Mouse (Mus musculus): Measurements from ENCODE around the gene Ablim1. TPM values are rescaled to one million over a fixed set of nuclear protein-coding genes. Genes with fewer than 3 reads are reported as not detected.

Ablim1 gene
- polyA plus RNA-seq, 1 experiment from 2014 or later: 46.9 TPM

DNA sequence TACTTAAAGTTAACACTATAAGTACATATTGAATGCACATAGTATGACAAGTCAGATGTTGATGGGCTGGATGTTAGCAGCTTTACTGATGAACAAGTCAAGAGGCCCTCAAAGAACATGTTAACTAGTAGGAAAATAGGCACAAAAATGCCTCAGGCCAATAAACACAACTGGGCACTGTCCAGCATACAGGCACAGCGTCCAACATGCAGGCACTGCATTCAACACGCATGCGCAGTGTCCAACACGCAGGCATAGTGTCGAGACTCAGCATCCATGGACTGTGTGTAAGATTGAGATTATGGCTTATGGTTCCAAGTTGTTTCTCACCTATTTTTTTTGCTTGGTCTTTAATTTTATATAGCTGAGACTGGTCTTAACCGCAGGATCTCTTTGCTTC, 92.1 kb downstream of the Ablim1 start:
- Histone ChIP-seq H3K9ac (ENCODE audit: low read length) (no peak overlapping the region), H3K4me3 (ENCODE audit: control insufficient read depth in 1 of 2, insufficient read depth in 1 of 2, low read depth in 1 of 2, low read length in 2 of 2) (no peak overlapping the region), H3K4me2 (ENCODE audit: low read length) (no peak overlapping the region), H3K4me1 (ENCODE audit: control insufficient read depth in 2 of 2, insufficient read depth in 2 of 2, low read length in 2 of 2) (peaks cover 6 to 11% of the 10 kb centered on the region in 2 experiments; a peak in 3 of 4 replicates), H3K27ac (replicated peaks in 1 of 2; ENCODE audit: control insufficient read depth in 1 of 2, insufficient read depth in 1 of 2, low read depth in 2 of 2, low read length in 2 of 2) (no peak overlapping the region), H3K9me3 (ENCODE audit: control insufficient read depth, low read length) (no peaks in the 10 kb centered on the region), H3K36me3 (ENCODE audit: control insufficient read depth, insufficient read depth, low read length) (no peaks in the 10 kb centered on the region), H3K27me3 (ENCODE audit: control insufficient read depth, insufficient read depth, low read length) (no peaks in the 10 kb centered on the region)
- ATAC-seq (ENCODE audit: insufficient number of reproducible peaks, insufficient read depth, low FRiP score, low read depth): no peak
- 91% methylated on average over 6 of the region's 6 CpGs for WGBS

DNA sequence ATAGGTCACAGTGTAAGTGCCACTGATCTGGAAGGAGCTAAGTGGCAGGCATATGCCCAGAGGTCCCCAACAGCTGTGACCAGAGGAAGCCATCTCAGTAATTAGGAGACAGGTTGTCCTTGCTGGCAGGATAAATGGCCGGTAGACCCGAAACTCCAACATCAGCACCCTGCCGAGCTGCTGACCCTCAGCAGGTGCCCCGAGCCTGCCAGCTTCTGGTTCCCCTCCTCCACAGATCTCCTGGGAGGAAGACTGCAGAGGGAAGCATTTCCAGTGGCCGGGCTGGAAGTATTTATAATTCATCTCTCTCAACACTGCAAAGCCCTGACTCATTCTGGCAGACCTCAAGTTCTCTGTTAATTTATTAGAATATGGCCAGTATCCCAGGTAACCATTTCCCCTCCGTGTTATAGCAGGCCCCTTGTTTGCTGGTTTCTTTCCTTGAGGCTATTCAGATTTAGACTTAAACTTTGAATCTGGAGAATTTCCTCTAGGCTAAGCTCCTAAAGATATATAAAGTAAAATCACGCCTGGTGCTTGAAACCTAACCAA, 93.0 kb downstream of the Ablim1 start:
- 58% methylated on average over 7 of the region's 7 CpGs for WGBS
- H3K9ac ChIP-seq (ENCODE audit: low read length): no peak overlapping the region
- H3K27me3 ChIP-seq (ENCODE audit: control insufficient read depth, insufficient read depth, low read length): no peaks in the 10 kb centered on the region
- peaks cover 6 to 11% of the 10 kb centered on the region in 2 experiments; a peak in 3 of 4 replicates for H3K4me1 ChIP-seq (ENCODE audit: control insufficient read depth in 2 of 2, insufficient read depth in 2 of 2, low read length in 2 of 2)
- no peak overlapping the region for H3K4me3 ChIP-seq (ENCODE audit: control insufficient read depth in 1 of 2, insufficient read depth in 1 of 2, low read depth in 1 of 2, low read length in 2 of 2)
- no peak overlapping the region for H3K4me2 ChIP-seq (ENCODE audit: low read length)
- no peaks in the 10 kb centered on the region for H3K36me3 ChIP-seq (ENCODE audit: control insufficient read depth, insufficient read depth, low read length)
- ATAC-seq (ENCODE audit: insufficient number of reproducible peaks, insufficient read depth, low FRiP score, low read depth): no peak
- no peak overlapping the region for H3K27ac ChIP-seq (replicated peaks in 1 of 2; ENCODE audit: control insufficient read depth in 1 of 2, insufficient read depth in 1 of 2, low read depth in 2 of 2, low read length in 2 of 2)
- H3K9me3 ChIP-seq (ENCODE audit: control insufficient read depth, low read length): no peaks in the 10 kb centered on the region

DNA sequence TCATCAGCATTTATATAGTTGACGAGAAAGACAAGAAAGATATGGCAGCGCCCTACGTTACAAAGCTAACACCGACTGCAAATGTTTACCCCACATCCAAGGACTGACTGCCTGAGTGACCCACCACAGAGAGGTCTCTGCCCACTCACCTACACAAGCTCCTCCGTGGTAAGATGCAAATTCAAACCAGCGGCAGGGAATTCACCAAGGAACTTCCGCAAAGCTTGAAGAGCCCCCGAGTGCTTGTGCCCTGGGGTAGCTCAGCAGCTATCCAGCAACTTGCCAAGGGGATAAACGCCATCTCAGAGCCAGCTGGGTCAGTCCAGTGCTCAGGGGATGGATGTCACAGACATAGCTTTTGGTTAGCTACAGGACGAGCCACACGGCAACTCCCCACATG, 95.0 kb downstream of the Ablim1 start:
- no peaks in the 10 kb centered on the region for H3K36me3 ChIP-seq (ENCODE audit: control insufficient read depth, insufficient read depth, low read length)
- H3K4me3 ChIP-seq (ENCODE audit: control insufficient read depth in 1 of 2, insufficient read depth in 1 of 2, low read depth in 1 of 2, low read length in 2 of 2): no peak overlapping the region
- no peak overlapping the region for H3K9ac ChIP-seq (ENCODE audit: low read length)
- H3K4me2 ChIP-seq (ENCODE audit: low read length): no peak overlapping the region
- no peaks in the 10 kb centered on the region for H3K27me3 ChIP-seq (ENCODE audit: control insufficient read depth, insufficient read depth, low read length)
- 77% methylated on average over 11 of the region's 11 CpGs for WGBS
- peaks cover 11 to 18% of the 10 kb centered on the region in 2 experiments; a peak in 3 of 4 replicates for H3K4me1 ChIP-seq (ENCODE audit: control insufficient read depth in 2 of 2, insufficient read depth in 2 of 2, low read length in 2 of 2)
- ATAC-seq (ENCODE audit: insufficient number of reproducible peaks, insufficient read depth, low FRiP score, low read depth): no peak
- H3K9me3 ChIP-seq (ENCODE audit: control insufficient read depth, low read length): no peaks in the 10 kb centered on the region
- H3K27ac ChIP-seq (replicated peaks in 1 of 2; ENCODE audit: control insufficient read depth in 1 of 2, insufficient read depth in 1 of 2, low read depth in 2 of 2, low read length in 2 of 2): no peak overlapping the region

DNA sequence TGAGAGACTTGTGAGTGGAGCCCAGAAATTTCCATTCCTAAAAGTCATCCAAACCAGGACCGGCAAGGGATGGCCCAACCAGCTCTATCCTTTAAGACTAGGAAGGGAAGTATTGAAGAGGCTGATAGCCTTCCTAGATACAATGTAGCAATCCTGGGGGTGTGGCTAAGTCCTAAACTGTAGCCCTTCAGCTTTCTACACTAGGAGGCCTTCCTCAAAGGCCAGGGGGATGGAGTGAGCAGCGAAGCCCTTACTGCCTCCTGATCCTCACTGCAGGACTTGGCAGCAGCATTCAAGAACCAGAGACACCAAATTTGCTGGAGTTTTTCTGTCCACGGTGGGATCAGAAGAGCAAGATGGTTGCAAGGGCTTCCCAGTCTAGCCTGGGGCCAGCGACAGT, 97.6 kb downstream of the Ablim1 start:
- Histone ChIP-seq H3K9me3 (ENCODE audit: control insufficient read depth, low read length) (no peaks in the 10 kb centered on the region), H3K27ac (replicated peaks in 1 of 2; ENCODE audit: control insufficient read depth in 1 of 2, insufficient read depth in 1 of 2, low read depth in 2 of 2, low read length in 2 of 2) (no peak overlapping the region), H3K4me2 (ENCODE audit: low read length) (no peak overlapping the region), H3K9ac (ENCODE audit: low read length) (no peak overlapping the region), H3K27me3 (ENCODE audit: control insufficient read depth, insufficient read depth, low read length) (no peaks in the 10 kb centered on the region), H3K36me3 (ENCODE audit: control insufficient read depth, insufficient read depth, low read length) (no peaks in the 10 kb centered on the region), H3K4me1 (ENCODE audit: control insufficient read depth in 2 of 2, insufficient read depth in 2 of 2, low read length in 2 of 2) (peaks cover 16 to 20% of the 10 kb centered on the region in 2 experiments; a peak in 3 of 4 replicates), H3K4me3 (ENCODE audit: control insufficient read depth in 1 of 2, insufficient read depth in 1 of 2, low read depth in 1 of 2, low read length in 2 of 2) (no peak overlapping the region)
- no peak for ATAC-seq (ENCODE audit: insufficient number of reproducible peaks, insufficient read depth, low FRiP score, low read depth)
- 48% methylated on average over 4 of the region's 4 CpGs for WGBS

DNA sequence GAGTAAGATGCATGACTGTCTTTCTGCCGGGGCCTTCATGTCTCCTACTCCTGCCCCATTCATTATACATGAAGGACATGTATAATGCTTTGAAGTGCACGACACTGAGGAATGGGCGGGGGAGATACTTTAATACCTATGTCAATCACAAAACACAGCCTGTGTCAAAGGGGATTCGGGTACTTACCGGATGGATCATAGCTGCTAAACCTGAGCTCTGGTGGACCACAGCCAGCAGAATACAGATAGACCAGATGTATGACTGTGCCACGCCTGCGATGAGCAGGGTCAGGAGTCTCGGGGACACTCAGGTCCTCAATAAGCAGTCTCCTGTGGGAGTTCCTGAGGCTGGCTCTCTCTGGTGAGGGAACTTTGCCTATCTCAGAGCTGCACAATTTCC, 99.2 kb downstream of the Ablim1 start:
- no peak overlapping the region for H3K9ac ChIP-seq (ENCODE audit: low read length)
- no peak overlapping the region for H3K4me3 ChIP-seq (ENCODE audit: control insufficient read depth in 1 of 2, insufficient read depth in 1 of 2, low read depth in 1 of 2, low read length in 2 of 2)
- 81% methylated on average over 8 of the region's 8 CpGs for WGBS
- H3K4me2 ChIP-seq (ENCODE audit: low read length): no peak overlapping the region
- ATAC-seq (ENCODE audit: insufficient number of reproducible peaks, insufficient read depth, low FRiP score, low read depth): no peak
- H3K27ac ChIP-seq (replicated peaks in 1 of 2; ENCODE audit: control insufficient read depth in 1 of 2, insufficient read depth in 1 of 2, low read depth in 2 of 2, low read length in 2 of 2): no peak overlapping the region
- no peaks in the 10 kb centered on the region for H3K27me3 ChIP-seq (ENCODE audit: control insufficient read depth, insufficient read depth, low read length)
- no peaks in the 10 kb centered on the region for H3K36me3 ChIP-seq (ENCODE audit: control insufficient read depth, insufficient read depth, low read length)
- no peaks in the 10 kb centered on the region for H3K9me3 ChIP-seq (ENCODE audit: control insufficient read depth, low read length)
- H3K4me1 ChIP-seq (ENCODE audit: control insufficient read depth in 2 of 2, insufficient read depth in 2 of 2, low read length in 2 of 2): peaks cover 9 to 11% of the 10 kb centered on the region in 2 experiments; a peak in 2 of 4 replicates

DNA sequence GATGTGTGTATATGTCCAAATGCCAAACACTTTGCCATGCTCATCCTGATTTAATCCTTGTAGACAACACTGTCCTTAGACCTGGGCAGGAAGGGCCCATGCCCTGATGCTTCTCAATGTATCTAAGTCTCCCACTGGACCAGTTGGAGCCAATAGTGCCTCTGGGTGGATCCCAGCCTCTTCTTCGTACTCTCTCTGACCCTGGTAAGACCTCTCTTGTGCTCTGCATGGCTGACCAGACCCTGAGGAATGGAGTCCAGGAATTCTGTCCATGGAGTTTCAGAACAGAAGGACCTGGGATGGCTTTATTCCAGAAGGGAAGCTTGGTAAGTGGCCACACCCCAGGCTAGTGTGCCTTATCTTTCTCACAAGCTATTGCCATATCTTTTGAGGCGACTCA, 102.3 kb downstream of the Ablim1 start:
- Histone ChIP-seq H3K4me2 (ENCODE audit: low read length) (no peak overlapping the region), H3K9ac (ENCODE audit: low read length) (no peak overlapping the region), H3K27me3 (ENCODE audit: control insufficient read depth, insufficient read depth, low read length) (no peaks in the 10 kb centered on the region), H3K27ac (replicated peaks in 1 of 2; ENCODE audit: control insufficient read depth in 1 of 2, insufficient read depth in 1 of 2, low read depth in 2 of 2, low read length in 2 of 2) (0 out of 4 replicates have a peak overlapping the region, but pooled peaks of 1 of the 2 experiments have one; percentile 25), H3K9me3 (ENCODE audit: control insufficient read depth, low read length) (no peaks in the 10 kb centered on the region), H3K4me1 (ENCODE audit: control insufficient read depth in 2 of 2, insufficient read depth in 2 of 2, low read length in 2 of 2) (peaks cover 16 to 30% of the 10 kb centered on the region in 2 experiments), H3K4me3 (ENCODE audit: control insufficient read depth in 1 of 2, insufficient read depth in 1 of 2, low read depth in 1 of 2, low read length in 2 of 2) (no peak overlapping the region), H3K36me3 (ENCODE audit: control insufficient read depth, insufficient read depth, low read length) (no peaks in the 10 kb centered on the region)
- 14% methylated on average over 2 of the region's 2 CpGs for WGBS
- no peak for ATAC-seq (ENCODE audit: insufficient number of reproducible peaks, insufficient read depth, low FRiP score, low read depth)

DNA sequence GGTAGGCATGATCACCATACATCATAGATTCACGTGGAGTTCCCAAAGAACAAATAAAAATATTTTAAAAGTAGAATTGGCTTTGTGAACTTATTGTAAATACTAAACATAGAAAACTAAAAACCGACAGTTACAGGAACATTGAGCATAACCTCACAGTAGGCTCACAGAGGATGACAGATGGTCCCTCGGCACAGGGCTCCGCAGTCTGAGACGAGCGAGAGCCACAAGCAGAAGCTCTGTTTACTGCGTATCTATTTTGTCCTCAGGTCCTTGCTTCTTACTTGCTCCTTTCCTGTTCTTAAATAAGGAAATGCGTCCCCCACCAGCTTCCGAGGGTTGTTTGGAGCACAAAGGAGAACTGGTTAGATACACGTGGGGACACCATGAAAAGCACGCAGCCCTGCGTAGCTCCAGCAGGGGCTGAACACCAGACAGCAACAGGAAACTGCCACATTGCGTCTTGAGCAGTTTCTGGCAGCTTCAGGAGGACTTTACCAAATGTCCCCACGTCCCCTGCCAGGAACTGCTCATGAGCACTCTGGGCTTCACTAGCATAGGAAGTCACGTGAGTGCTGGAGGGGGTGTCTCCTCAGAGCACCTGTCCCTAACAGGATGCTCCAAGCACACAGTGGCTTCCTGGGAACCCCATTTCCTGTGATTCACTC, 103.1 kb downstream of the Ablim1 start:
- no peaks in the 10 kb centered on the region for H3K36me3 ChIP-seq (ENCODE audit: control insufficient read depth, insufficient read depth, low read length)
- H3K4me2 ChIP-seq (ENCODE audit: low read length): no peak overlapping the region
- ATAC-seq (ENCODE audit: insufficient number of reproducible peaks, insufficient read depth, low FRiP score, low read depth): no peak
- no peaks in the 10 kb centered on the region for H3K27me3 ChIP-seq (ENCODE audit: control insufficient read depth, insufficient read depth, low read length)
- H3K27ac ChIP-seq (replicated peaks in 1 of 2; ENCODE audit: control insufficient read depth in 1 of 2, insufficient read depth in 1 of 2, low read depth in 2 of 2, low read length in 2 of 2): no peak overlapping the region; a peak in 1 of 4 replicates
- H3K9ac ChIP-seq (ENCODE audit: low read length): no peak overlapping the region
- H3K4me1 ChIP-seq (ENCODE audit: control insufficient read depth in 2 of 2, insufficient read depth in 2 of 2, low read length in 2 of 2): peaks cover 21 to 38% of the 10 kb centered on the region in 2 experiments
- no peak overlapping the region for H3K4me3 ChIP-seq (ENCODE audit: control insufficient read depth in 1 of 2, insufficient read depth in 1 of 2, low read depth in 1 of 2, low read length in 2 of 2)
- 76% methylated on average over 15 of the region's 15 CpGs for WGBS
- H3K9me3 ChIP-seq (ENCODE audit: control insufficient read depth, low read length): no peaks in the 10 kb centered on the region
